Mouse (Mus musculus): ENCODE measurements around the gene Rbm10.

DNA sequence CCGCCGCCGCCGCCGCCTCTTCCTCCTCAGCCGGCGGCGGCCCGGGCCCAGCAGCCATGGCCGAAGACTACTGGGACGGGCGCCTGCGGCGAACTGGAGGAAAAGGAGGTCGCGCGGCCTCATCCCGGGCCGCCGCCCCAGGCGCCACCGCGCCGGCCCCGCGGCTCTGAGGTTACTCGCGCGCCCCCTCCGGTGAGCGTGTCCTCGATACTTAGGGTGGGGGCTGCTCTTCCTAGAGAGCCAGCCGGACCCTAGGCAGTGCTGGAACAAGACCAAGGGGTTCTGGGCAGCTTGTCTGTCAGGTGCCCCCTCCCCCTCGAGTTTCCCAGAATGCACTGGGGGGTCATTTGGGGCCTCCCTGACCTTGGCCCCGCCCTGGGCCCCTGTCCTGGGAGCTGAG, 71.3 kb downstream of the Rbm10 start:
- TF ChIP-seq CTCF (IDR thresholded peaks at IDR 0.05; ENCODE audit: insufficient read depth, low read depth, low read length) (no peak), POLR2A (IDR thresholded peaks at IDR 0.05; ENCODE audit: insufficient read depth, low read depth, low read length) (no peak; the same call in 1 of the 2 replicates)

Data from olfactory bulb, adult 2 months (tissue).